Mouse (Mus musculus) CH12.LX (cell line): Measurements from ENCODE around the gene Lypd6b. TPM values are rescaled to one million over a fixed set of nuclear protein-coding genes. Genes with fewer than 3 reads are reported as not detected.

Experiments used
- DNase-seq: peaks from one replicate; pipeline ENCODE4 v3.0.0-alpha.2; 2013; ENCODE audit errors: extremely low read depth
- H3K27ac ChIP-seq: 2 replicates; pipeline ENCODE4 v1.5.1; 2012; ENCODE audit warnings: low read depth, mild to moderate bottlenecking, control low read depth, moderate library complexity; ENCODE audit not compliant: insufficient read depth
- H3K27me3 ChIP-seq: replicated peaks from 2 replicates; pipeline ENCODE3; 2012; ENCODE audit warnings: inconsistent platforms
- H3K36me3 ChIP-seq, 2 experiments: replicated peaks in 1 of 2; 2 replicates each; pipeline versions ENCODE3 to v1.6.1; 2012; ENCODE audit warnings: inconsistent platforms in 1 of 2, low read length in 1 of 2, mild to moderate bottlenecking in 1 of 2, mixed read lengths in 1 of 2, moderate library complexity in 1 of 2; ENCODE audit not compliant: control insufficient read depth in 1 of 2, insufficient read depth in 1 of 2
- H3K4me1 ChIP-seq, 2 experiments: 2 replicates each; pipeline ENCODE4 v1.6.1; 2012; ENCODE audit warnings: inconsistent platforms in 1 of 2, moderate library complexity in 1 of 2; ENCODE audit not compliant: insufficient read depth in 2 of 2, control insufficient read depth in 1 of 2
- H3K4me2 ChIP-seq: 2 replicates; pipeline ENCODE4 v1.6.1; 2012; ENCODE audit warnings: low read depth, mild to moderate bottlenecking, control low read depth; ENCODE audit not compliant: poor library complexity, insufficient read depth, severe bottlenecking
- H3K4me3 ChIP-seq, 3 experiments: fragments of 150-350 bp in 1 of 3; sonication (generic) in 1 of 3; replicated peaks in 1 of 3; 2 replicates each; pipeline versions ENCODE3 to v1.5.1; 2011 to 2012; ENCODE audit warnings: low read depth in 2 of 3, low read length in 2 of 3, mild to moderate bottlenecking in 2 of 3, moderate library complexity in 2 of 3, control low read depth in 1 of 3, improper control_type of control experiment in 1 of 3, inconsistent platforms in 1 of 3, mixed read lengths in 1 of 3; ENCODE audit not compliant: poor library complexity in 1 of 3
- H3K79me2 ChIP-seq: replicated peaks from 2 replicates; pipeline ENCODE4 v1.6.1; 2012; ENCODE audit warnings: mild to moderate bottlenecking, moderate library complexity; ENCODE audit not compliant: control insufficient read depth, poor library complexity, insufficient read depth, severe bottlenecking; ENCODE audit errors: extremely low read depth
- H3K9ac ChIP-seq: 2 replicates; pipeline ENCODE4 v1.6.1; 2012; ENCODE audit warnings: low read depth, mild to moderate bottlenecking, control low read depth, moderate library complexity; ENCODE audit not compliant: insufficient read depth
- H3K9me3 ChIP-seq: replicated peaks from 2 replicates; pipeline ENCODE3; 2012; ENCODE audit warnings: low read length, inconsistent platforms, mixed read lengths
- BHLHE40 ChIP-seq: IDR thresholded peaks from 2 replicates; pipeline ENCODE4 v1.6.1; 2011; ENCODE audit warnings: mild to moderate bottlenecking, low read depth, low read length, improper control_type of control experiment
- CHD2 ChIP-seq: IDR thresholded peaks from 2 replicates; pipeline ENCODE4 v1.6.1; 2011; ENCODE audit warnings: low read length, improper control_type of control experiment
- E2F4 ChIP-seq: IDR thresholded peaks from 2 replicates; pipeline ENCODE4 v1.6.1; 2011; ENCODE audit warnings: low read depth, low read length, improper control_type of control experiment; ENCODE audit not compliant: insufficient replicate concordance
- ELF1 ChIP-seq: IDR thresholded peaks from 2 replicates; pipeline ENCODE4 v1.6.1; 2014; ENCODE audit warnings: low read depth, mild to moderate bottlenecking, inconsistent platforms, low read length, improper control_type of control experiment
- EP300 ChIP-seq: IDR thresholded peaks from 2 replicates; pipeline ENCODE4 v1.6.1; 2011; ENCODE audit warnings: low read length, improper control_type of control experiment
- IRF4 ChIP-seq: IDR thresholded peaks from 2 replicates; pipeline ENCODE4 v1.6.1; 2014; ENCODE audit warnings: low read depth, mild to moderate bottlenecking, inconsistent platforms, low read length, improper control_type of control experiment
- JUN ChIP-seq: IDR thresholded peaks from 2 replicates; pipeline ENCODE4 v1.6.1; 2011; ENCODE audit warnings: low read depth, mild to moderate bottlenecking, low read length, improper control_type of control experiment, moderate library complexity; ENCODE audit not compliant: insufficient read depth
- JUND ChIP-seq: conservative IDR thresholded peaks from 2 replicates; pipeline ENCODE4 v1.6.1; 2011; ENCODE audit warnings: low read depth, low read length, improper control_type of control experiment
- MAX ChIP-seq: IDR thresholded peaks from 2 replicates; pipeline ENCODE4 v1.6.1; 2011; ENCODE audit warnings: low read length, improper control_type of control experiment
- MAZ ChIP-seq: IDR thresholded peaks from 2 replicates; pipeline ENCODE4 v1.6.1; 2012; ENCODE audit warnings: low read depth, mild to moderate bottlenecking, inconsistent platforms, low read length, improper control_type of control experiment, moderate library complexity
- MXI1 ChIP-seq: IDR thresholded peaks from 2 replicates; pipeline ENCODE4 v1.6.1; 2011; ENCODE audit warnings: mild to moderate bottlenecking, low read depth, low read length, improper control_type of control experiment
- NELFE ChIP-seq: IDR thresholded peaks from 2 replicates; pipeline ENCODE4 v1.6.1; 2011; ENCODE audit warnings: low read depth, low read length, improper control_type of control experiment
- PAX5 ChIP-seq: IDR thresholded peaks from 2 replicates; pipeline ENCODE4 v1.6.1; 2012; ENCODE audit warnings: low read length, inconsistent platforms, mixed read lengths
- POLR2A ChIP-seq: IDR thresholded peaks from 2 replicates; pipeline ENCODE4 v1.6.1; 2011; ENCODE audit warnings: low read depth, mild to moderate bottlenecking, improper control_type of control experiment, low read length
- RAD21 ChIP-seq: IDR thresholded peaks from 2 replicates; pipeline ENCODE4 v1.6.1; 2011; ENCODE audit warnings: low read depth, mild to moderate bottlenecking, low read length, improper control_type of control experiment, moderate library complexity
- TBP ChIP-seq: conservative IDR thresholded peaks from 2 replicates; pipeline ENCODE4 v1.6.1; 2011; ENCODE audit warnings: low read depth, low read length, improper control_type of control experiment
- TCF12 ChIP-seq: IDR thresholded peaks from 2 replicates; pipeline ENCODE4 v1.6.1; 2014; ENCODE audit warnings: low read depth, mild to moderate bottlenecking, inconsistent platforms, low read length, improper control_type of control experiment
- ZC3H11A ChIP-seq: IDR thresholded peaks from 2 replicates; pipeline ENCODE4 v1.6.1; 2012; ENCODE audit warnings: low read depth, mild to moderate bottlenecking, inconsistent platforms, low read length, improper control_type of control experiment
- ZKSCAN1 ChIP-seq: IDR thresholded peaks from 2 replicates; pipeline ENCODE4 v1.6.1; 2012; ENCODE audit warnings: low read depth, inconsistent platforms, low read length, improper control_type of control experiment, borderline replicate concordance
- ZNF384 ChIP-seq: IDR thresholded peaks from 2 replicates; pipeline ENCODE4 v1.6.1; 2012; ENCODE audit warnings: low read depth, low read length, improper control_type of control experiment, inconsistent platforms
- dilution Hi-C: fragments of 300-500 bp; cut with MboI; formaldehyde crosslinking; loops from 2 replicates; pipeline ENCODE4 v1.14.3; 2020; ENCODE audit warnings: low sequenced_read_pairs; ENCODE audit not compliant: extremely low pct_unique_long_range_greater_than_20kb, extremely low pct_ligation_motif_present
- in situ Hi-C: fragments of 300-500 bp; cut with MboI; formaldehyde crosslinking; loops from 3 replicates; pipeline ENCODE4 v1.14.3; 2019; ENCODE audit warnings: low sequenced_read_pairs, low pct_ligation_motif_present, low pct_unique_long_range_greater_than_20kb, mixed read lengths
- polyA plus RNA-seq: library from polyadenylated mRNA; unstranded; fragments of >175 nt; gene quantifications from 2 replicates; pipeline ENCODE4 v1.2.1, GENCODE M21; 2012; ENCODE audit warnings: low read depth; ENCODE audit not compliant: insufficient read length
- total RNA-seq, 2 experiments: library from RNA; depleted of rRNA; stranded (reverse); fragments of 300-350 nt in 1 of 2; fragments of >200 nt in 1 of 2; gene quantifications; 2 replicates each; pipeline ENCODE4 v1.2.3; 2012 to 2014

Gene Lypd6b
- total and polyA plus RNA-seq, 3 experiments = 0.15 to 1.4 TPM; not detected in 1

DNA sequence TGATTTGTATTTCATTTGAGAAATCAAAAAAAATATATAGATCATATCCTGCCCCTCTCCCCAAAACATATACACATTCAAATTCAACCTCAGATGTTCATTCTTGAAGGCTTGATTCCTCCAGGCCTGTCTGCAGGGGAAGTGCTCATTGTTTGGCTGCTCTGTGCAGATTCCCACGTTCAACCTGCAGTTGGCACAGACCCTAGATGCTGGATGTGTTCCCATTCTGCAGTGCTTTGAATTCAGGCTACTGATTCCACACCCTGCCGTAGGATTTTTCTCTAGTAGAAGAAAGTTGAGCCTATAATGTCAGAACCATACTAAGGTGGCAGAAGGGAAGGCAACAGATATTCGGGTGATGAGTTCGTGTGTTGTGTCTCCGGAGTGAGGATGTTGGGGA lies 195.5 kb downstream of the Lypd6b start:
- H3K9ac ChIP-seq = no peak overlapping the region
- dilution Hi-C loops = no loop called here
- no peaks in the 10 kb centered on the region for H3K27me3 ChIP-seq
- no peaks in the 10 kb centered on the region for H3K4me1 ChIP-seq
- no peak overlapping the region for H3K4me3 ChIP-seq
- H3K27ac ChIP-seq = no peak overlapping the region
- H3K36me3 ChIP-seq = no peaks in the 10 kb centered on the region
- in situ Hi-C loops = no loop called here
- H3K9me3 ChIP-seq = no peaks in the 10 kb centered on the region
- TF ChIP-seq IRF4 (no peak), BHLHE40 (no peak), JUND (no peak), MAZ (no peak), MXI1 (no peak), CHD2 (no peak), EP300 (no peak), ZNF384 (no peak), MAX (no peak), ELF1 (no peak), POLR2A (no peak), ZC3H11A (no peak), TBP (no peak), E2F4 (no peak), RAD21 (no peak), NELFE (no peak), JUN (no peak), PAX5 (no peak)
- no peak for DNase-seq
- no peak overlapping the region for H3K4me2 ChIP-seq
- no peaks in the 10 kb centered on the region for H3K79me2 ChIP-seq

DNA sequence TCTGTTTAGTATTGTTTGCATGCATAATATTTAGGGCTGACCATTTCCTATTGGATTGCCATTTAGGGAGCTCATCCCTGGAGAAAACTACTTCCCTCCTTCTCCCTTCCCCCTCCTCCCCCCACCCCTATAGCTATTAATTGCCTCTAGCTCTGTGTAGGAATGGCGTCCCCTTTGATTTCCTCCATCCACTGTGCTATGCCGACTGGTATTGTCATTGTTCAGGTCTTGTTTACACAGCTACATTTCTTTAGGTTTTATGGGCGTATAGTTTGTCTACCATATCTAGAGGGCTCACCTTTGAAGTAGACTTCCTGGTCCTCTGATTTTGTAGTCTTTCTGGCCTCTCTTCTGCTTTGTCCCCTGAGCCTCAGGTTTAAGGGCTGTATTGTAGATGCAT lies 197.3 kb downstream of the Lypd6b start:
- Histone ChIP-seq H3K4me3 (no peak overlapping the region), H3K9ac (no peak overlapping the region), H3K27ac (no peak overlapping the region), H3K27me3 (no peaks in the 10 kb centered on the region), H3K79me2 (no peaks in the 10 kb centered on the region), H3K36me3 (no peaks in the 10 kb centered on the region), H3K4me2 (no peak overlapping the region), H3K9me3 (no peaks in the 10 kb centered on the region), H3K4me1 (no peaks in the 10 kb centered on the region)
- no peak for TF ChIP-seq MAX
- TF ChIP-seq ZKSCAN1 = no peak
- TF ChIP-seq TCF12 = no peak
- dilution Hi-C loops = no loop called here
- no peak for DNase-seq
- in situ Hi-C loops = no loop called here
